Mouse (Mus musculus) lung, adult 18-20 months (tissue): Measurements from ENCODE around the gene Ankzf1.

ENCODE experiments used
- DNase-seq, 2 experiments: peaks; one replicate each; pipeline ENCODE4 v3.0.0; 2022; ENCODE audit warnings: mixed read lengths in 2 of 2

Ankzf1 gene

DNA sequence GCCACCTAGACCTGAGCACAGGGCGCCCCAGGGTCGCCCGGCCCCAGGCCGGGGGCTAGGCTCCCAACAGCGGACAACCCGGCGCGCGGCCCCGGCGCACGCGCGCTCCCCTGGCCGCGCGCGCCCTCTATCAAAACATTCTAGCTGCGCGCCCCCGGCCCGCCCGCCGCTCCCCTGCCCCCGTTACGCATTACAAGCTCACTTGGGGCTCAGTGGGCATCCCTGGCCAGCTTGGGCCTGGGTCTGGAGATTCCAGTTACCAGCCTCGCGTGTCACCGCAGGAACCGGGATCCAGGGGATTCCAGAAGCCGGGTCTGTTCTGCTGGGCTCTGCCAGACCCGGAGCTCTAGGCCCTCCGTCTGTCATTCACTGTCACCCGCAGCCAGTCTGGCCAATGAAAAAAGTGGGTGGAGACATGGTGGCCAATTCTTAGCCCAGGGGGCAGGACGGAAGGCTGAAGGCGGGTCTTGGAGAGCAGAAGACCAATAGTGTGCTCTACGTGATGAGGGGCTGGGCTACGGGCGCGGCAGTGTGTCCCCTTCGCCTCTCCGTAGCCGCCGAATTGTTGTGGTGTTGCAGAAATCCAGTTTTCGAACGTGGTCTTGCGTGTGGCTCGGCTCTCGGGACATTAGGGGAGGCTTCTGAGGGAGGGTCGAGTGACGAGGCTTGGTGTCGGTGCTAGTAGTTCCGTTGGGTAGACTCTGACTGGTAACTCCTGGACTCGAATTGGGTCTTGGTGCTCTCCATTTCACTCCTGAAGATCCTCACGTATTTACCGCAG lies at the start of gene Ankzf1, which contains the start of gene Atg9a:
TSS of gene Ankzf1 (plus strand) at position 530 of the 781 bp plus-strand sequence.
TSS of gene Atg9a (minus strand) at position 575 of the 781 bp plus-strand sequence.
- peak; percentile 99 for DNase-seq

DNA sequence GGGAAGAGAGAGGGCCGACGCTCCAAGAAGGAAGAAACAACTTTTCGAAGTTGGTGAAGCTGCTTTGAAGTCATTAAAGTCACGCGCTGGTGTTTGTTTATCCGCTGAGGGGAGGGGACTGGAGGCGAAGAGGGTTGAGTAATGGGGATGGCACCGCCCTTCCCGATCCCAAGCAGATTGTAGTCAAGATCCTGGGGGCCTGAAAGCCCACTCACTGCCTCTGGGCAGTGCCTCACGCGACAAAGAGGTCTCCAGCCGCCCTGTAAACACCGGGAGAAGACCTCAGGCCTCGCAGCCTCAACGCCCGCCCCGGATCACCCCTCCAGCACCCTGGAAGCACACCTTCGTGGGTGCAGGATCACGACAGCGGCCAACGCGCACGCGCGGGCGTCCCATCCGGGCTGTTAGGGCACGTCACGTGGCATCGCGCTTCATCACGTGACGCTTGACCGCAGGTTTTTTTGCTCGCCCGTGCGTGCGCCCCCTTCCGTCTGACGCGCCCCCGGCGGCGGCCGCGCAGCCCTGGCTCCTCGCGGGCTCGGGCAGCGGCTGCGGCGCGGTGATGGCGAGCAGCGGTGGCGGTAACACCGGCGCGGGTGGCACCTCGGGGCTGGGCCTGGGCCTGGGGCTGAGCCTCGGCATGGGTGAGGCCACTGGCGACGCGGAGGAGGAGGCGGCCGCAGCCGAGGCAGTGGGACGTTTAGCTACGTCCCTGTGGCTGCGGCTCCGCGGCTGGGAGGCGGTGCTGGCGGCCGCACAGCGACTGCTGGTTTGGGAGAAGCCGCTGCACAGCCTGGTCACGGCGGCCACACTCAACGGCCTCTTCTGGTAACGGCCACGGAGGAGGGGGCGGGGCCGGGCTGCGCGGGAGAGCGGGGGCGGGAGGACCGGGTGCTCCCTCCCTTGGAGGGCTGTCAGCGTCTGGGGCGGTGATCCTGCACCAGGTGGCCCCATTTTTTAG lies 49.4 kb upstream of the Ankzf1 start, which contains the start of the genes Cnppd1 and Retreg2:
TSS of gene Cnppd1 (minus strand) at position 411 of the 961 bp plus-strand sequence.
TSS of gene Retreg2 (plus strand) at position 478 of the 961 bp plus-strand sequence.
- peak; percentile 96 for DNase-seq

DNA sequence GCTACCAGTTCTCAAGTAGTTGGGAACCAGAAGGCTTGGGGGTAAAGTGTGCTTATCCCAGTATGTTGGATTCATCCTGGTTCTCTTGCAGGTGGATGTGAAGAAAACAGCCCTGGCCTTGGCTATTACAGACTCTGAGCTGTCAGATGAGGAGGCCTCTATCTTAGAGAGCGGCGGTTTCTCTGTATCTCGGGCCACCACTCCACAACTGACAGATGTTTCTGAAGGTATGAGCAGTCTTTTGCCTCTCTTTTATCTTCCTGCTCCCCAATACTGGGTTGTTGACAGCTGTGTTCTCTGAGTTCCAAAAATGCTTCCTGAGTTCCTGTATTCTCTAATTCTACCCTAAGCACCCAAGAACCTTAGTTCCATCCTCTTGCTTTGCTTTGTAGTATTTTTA lies 46.4 kb upstream of the Ankzf1 start:
- DNase-seq, result no peak

DNA sequence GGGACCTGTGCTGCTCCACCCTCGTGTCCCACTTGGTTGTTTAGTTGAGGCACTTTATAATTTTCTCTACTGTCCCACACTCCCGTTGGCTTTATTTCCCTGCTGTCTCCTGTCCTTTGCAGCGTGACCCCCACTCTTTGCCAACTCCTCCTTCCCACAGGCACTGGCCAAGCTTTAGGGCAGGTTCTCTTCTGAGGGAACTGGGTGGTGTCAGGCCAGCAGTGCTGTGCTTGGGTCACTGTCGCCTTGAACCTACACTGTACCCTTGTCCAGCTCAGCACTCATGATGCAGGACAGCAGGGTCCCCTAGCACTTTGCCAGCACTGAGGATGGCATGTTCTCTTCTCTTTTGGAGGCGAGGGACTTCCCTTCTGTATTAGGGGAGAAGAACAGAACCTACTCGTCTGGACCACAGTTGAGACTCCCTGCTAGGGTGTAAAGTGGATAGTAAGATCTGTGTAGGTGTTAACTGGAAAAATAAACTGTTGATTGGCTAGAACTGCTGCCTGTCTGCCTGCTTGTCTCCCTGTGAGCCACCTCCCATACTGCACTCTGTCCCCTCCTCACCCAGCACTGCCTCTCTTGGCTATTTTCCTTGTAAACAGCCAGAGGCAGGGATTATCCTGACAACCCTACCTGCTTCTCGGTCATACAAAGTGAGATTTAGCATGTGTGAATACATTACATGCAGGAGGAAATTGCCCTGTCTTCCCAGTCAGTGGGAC lies 44.4 kb upstream of the Ankzf1 start:
- no peak for DNase-seq

DNA sequence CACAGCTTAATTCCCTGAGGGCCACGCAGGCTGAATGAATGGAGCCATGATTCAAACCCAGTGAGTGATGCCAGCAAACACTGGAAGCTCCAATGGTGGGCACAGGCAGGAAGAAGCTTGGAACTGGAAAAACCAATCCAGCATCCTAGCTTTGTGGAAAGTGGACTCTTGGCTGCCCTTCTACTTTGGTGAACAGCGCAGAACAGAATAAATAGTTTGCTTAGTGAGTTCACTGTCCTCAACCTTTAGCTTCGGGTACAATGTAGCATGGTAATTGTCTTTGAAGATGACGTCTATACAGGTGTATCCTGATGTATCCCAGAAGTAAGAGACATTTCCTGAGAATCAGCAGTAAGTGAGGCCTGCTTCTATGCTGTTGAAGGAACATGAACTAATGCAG lies 43.2 kb upstream of the Ankzf1 start:
- no peak for DNase-seq

DNA sequence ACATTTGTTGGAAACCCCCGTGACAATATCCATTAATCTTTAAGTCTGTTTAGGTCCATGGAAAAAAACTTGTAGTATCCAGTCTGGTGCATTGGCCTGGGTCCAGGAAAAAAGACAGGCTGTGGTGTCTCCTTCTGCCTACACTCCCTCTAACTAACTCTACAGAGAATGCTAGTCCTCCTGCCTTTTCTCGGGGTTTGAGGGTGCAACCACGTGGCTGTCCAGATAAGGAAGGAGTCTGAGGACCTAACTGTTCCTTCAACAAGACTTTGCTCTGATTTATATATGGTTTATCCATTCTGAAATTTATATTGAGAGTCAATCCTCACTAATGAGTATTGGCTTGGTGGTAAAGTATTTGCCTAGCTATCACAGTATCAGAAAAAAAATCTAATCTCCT lies 36.1 kb upstream of the Ankzf1 start:
- no peak for DNase-seq

DNA sequence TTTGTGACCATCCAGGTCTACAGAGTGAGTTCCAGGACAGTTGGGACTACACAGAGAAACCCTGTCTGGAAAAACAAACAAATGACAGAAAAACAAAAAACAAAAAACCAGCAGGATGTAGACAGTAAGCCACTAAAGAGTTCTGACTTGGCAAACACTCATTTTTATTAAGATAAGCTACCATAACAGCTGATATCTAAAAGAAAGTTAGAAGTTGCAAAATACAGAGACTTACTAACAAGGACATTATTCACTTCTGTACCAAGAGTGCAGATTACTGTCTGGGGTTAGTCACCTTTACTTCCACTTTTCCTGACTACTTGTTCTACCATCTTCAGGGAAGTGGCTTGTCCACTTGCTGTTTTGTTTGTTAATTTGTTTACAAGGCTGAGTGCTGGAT lies 33.0 kb upstream of the Ankzf1 start:
- DNase-seq, result no peak

DNA sequence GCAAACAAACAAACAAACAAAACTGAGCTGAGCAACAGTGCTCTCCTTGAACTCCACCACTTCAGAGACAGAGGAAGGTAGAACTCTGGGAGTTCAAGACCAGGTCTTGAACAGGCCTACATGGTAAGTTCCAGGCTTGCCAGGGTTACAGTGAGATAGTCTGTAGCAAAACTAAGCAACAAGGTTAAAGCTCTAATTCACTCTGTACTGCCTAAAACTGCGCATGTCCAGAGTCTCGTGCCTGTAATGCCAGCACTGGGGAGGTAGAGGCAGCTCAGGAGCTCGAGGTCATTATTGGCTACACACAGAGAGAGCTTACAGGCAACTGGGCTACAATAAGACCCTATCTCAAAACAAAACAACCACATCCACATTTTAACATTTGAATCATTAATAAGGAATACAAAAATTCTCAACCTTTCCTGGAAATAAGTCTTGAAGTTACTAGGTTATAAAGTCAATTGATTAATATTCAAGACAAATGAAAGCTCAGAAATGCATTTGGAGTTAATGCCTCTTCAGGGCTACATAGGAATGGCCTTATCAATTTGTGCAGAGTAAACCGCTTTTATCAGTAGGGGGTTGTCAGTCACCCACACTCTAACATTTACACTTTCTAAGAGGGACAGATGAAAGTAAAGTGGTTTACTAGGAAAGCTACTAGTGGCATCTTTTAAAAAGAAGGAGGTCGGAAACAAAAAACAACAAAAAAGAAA lies 32.3 kb upstream of the Ankzf1 start:
- DNase-seq, result no peak

DNA sequence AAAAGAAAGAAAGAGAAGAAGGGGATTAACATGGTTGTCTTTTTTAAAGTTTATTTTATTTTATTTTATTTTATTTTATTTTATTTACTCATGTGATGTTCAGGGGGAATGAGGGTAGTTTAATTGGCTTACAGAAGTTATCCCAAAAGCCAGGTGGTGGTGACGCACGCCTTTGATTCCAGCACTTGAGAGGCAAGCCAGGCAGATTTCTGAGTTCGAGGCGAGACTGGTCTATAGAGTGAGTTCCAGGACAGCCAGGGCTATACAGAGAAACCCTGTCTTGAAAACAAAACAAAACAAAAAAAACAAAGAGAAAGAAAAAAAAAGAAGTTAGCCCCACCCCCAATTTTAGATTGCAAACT lies 31.7 kb upstream of the Ankzf1 start:
- no peak for DNase-seq

DNA sequence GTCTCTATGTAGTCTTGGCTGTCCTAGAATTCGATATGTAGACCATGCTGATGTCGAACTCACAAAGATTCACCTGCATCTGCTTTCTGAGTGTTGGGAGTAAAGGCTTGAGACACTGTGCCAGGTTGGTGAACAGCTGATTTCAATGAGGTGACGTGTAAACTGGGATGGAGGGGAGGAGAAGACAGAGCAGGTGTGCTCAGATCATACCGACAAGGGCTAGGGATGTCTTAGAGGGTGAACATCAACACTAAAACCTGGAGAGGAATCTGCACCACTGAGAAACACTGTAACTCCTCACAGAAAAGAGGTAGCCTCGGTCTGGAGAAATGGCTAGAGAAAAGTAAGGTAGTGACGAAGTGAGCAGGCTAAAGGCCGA lies 23.9 kb upstream of the Ankzf1 start:
- DNase-seq, result no peak

DNA sequence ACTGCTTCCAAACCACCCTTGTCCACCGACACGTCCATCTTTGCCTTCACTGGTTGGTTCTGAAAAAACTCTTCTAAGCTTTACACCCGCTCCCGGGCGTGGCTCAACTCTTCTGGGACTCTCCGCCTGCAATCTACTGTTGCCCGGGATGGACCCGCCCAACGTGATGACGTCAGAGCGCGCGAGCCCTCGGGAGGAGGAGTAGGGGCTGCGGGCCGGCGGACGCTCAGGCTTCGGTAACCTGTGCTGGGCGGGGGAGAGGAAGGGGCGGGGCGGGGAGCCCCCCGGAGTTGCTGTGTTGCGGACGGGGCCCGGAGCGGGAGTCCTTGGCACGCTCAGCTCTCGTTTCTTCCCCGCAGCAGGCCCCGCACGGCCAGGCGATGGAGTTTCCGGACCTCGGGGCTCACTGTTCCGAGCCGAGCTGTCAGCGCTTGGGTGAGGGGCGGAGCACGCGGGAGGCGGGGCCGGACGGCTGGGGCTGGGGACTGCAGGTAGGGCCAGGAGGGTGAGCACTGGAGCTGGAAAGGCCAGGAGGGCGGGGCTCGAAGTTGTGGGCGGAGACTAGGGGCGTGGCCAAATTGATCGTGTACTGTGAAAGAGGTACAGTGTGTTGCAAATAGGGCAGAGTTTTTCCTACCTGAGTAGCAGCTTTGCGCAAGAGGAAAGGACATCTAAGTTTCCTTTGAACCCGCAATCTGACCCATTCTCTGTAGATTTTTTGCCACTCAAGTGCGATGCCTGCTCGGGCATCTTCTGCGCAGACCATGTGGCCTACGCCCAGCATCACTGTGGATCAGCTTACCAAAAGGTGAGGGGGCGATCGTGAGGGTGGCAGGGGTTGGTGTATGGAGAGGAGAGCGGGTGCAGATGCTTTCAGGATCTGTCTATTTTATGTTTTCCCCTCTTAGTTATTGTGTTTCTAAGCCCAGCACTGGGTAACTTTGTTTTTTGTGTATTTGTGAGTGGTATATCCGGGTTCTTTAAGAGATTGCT lies 23.2 kb upstream of the Ankzf1 start, which contains the start of gene Zfand2b:
TSS of gene Zfand2b (plus strand) at position 175 of the 993 bp plus-strand sequence.
- peak; percentile 98 to 99 for DNase-seq

DNA sequence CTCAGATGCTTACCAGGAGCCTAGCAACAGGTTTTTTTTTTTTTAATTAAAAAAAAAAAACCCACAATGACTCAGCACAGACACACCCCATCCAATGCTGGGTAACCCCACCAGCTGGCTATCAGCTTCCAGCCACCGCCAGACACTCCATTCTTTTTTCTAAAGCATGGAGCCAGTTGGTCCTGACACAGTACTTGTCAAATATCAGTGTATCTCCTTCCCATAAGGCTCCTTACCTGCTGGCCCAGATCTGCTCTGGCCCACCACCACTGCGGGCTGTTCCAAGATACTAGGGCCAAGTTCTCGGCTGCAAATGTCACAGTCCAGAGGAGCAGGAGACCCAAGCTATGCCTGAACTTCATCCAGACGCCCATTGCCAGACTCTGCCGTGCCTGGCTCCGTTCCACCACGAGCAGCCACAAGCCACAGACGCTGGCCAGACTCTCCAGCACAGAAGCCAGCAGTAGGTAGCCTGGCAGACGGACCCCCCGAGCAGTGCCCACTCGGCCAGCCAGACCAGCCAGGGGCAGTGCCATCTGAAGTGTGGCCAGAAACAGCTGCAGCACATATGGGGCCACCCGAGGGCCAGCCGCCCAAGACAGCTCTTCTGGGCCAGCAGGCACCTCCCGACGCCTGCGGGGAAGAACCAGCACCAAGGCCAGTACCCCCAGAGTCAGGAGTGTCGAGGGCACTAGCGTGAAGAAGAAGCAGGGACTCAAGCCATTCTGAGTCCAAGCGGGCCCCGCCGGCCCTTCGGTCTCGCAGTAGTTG lies 12.4 kb upstream of the Ankzf1 start:
- peak in 1 of 2 experiments; percentile 44 for DNase-seq

DNA sequence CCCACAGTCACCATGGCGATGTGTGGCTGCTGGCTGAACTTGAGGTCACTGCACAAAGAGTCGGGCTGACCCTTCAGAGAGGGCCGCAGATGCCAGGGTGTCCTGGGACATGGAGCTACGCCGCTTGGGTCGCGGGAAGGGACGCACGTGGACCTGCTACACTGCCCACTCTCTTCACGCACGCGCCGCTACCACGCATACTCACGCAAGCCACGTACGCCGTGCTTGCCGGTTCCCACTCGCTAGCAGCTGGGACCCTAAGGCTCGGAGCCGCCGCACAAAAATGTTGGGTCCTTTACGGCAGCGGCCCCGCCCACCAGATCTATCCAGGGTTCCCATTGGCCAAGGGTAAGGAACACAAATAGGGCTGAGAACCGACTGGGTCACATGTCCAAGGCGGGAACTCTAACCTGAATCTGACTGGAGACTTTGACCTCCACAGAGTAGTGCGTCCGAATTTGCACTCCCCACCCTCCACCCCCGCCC lies 11.8 kb upstream of the Ankzf1 start, which contains the start of gene Abcb6:
TSS of gene Abcb6 (minus strand) at position 288 of the 486 bp plus-strand sequence.
- peak; percentile 90 to 92 for DNase-seq

DNA sequence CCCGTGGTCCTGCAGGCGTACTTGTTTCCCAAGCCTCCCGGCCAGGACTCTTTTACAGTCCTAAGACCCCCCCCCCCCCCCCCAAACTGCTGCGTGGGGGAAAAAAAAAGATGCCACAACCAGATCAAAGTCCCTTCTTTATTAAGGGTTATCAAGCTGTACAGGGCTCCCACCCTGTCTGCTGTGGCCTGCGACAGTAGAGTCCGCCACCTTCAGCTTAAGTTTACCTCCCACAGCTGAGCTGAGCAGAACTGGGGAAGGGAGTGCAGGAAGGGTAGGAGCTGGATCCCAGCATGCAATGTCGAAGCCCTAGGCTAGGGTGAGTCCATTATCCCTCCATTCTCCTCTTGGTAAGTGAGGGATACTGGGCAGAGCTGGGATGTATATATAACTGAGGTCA lies 11.2 kb upstream of the Ankzf1 start:
- no peak for DNase-seq

DNA sequence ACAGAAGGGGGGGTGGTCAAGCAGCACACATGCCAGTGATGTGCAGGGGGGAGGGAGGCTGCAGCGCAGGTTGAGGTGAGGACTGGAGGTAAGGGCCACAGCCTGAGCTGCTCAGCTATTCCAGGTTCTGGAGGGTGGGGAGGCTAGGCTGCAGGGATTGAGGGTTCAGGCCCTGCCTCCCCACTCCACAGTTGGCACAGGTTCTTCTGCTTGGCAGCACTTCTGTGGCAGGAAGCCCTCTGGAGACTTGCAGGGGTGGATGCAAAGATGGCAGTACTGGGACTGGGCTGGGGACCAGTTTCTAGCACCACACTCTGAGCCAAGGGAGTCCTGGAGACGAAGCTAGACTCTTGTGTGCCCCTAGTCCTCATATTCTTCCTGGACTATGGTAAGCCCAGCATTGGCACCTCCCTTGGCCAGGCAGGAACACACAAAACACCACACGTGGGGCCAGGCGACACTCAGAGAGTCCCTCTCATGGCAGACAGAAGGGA lies 10.5 kb upstream of the Ankzf1 start:
- DNase-seq, result no peak

DNA sequence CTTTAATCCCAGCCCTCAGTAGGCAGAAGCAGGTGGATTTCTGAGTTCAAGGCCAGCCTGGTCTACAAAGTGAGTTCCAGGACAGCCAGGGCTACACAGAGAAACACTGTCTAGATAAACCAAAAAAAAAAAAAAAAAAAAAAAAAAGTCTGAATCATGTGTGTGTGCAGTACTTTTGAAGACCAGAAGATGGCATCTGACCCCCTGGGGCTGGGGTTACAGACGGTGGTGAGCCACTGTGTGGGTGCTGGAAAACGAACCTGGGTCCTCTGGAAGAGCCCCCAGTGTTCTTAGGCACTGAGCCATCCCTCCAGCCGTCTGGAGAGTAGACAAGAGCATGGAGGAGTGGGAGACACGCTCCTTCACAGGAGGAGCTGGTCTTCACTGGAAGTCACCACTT lies 9.8 kb upstream of the Ankzf1 start:
- no peak for DNase-seq

DNA sequence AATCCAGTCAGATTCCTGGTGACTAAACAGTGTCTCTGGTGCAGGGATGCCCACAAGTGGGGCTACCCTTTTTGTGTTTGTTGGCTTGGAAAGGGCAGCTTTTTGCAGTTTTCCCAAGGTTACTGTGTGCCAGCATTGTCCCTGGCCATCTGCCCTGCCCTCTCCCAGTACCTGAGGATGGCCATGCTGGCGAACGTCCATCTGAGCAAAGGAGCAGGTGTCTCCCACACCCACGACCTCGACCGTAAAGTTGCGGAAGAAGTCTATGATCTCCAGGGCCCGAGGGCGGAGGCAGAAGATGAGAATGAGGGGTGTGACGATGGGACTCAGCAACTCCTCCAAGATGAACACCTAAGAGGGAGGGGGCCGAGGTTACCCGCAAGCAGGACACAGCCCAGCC lies 6.5 kb upstream of the Ankzf1 start:
- DNase-seq, result no peak

DNA sequence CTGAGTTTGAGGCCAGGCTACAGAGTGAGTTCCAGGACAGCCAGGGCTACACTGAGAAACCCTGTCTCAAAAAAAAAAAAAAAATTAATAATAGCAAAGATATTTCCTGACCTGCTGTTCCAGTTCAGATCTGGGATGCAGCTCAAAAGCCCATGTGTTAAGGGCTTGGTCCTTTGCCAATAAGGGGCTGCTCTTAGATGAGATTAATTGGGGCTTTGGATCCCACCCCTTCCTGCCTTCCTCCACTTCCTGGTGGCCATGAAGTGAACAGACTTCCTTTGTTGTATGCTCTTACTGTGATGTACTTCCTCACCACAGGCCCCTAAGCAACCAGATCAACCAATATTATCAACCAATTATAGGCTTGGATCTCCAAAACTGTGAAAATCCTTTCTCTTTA lies 4.8 kb upstream of the Ankzf1 start:
- no peak for DNase-seq

DNA sequence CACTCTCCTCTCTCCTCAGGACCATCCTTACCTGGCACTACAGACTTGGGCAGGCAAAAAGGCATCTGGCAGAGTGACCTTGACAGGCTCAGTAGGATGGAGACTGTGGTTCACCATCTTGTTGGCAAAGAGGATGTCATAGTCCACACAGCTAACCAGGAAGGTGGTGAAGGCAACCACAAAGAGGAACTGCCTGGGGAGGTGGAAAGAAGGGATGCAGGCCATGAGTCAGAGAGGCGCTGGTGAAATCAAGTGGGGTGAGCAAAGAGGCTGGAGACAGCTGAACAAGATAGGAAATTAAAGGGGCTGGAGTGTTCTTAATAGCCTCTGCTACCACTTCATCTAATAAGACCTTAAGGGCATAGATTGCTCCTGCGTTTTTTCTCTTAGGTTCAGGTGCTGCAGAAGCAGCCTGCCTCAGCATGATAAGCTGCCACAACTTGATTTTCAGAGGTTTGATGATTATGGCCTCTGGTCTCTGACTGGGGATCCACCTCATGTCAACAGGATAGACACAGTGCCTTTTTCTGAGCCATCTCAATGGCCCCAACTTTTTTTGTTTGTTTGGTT lies 4.0 kb upstream of the Ankzf1 start:
- DNase-seq, result peak; percentile 34 to 45
